Mouse (Mus musculus): ENCODE results near the gene Zscan4c. TPM values are rescaled to one million over a fixed set of nuclear protein-coding genes. Genes with fewer than 3 reads are reported as not detected.
"Not testable (repeated sequence)": the region's sequence is repeated elsewhere in the genome, so short reads cannot be mapped to it uniquely, and the experiment has no call there.

Zscan4c gene
- polyA plus RNA-seq (2016; fragmentation: Nextera tagmentation; extraction: Ambion mirVana), result not detected in 2 replicates

GRCm38 (mm10) chr7:11005445-11005844 lies at the start of gene Zscan4c:
Gene Zscan4c (plus strand): TSS chr7:11005745.
- not testable (repeated sequence) for H3K9me3 ChIP-seq (replicated peaks); H3K4me3 ChIP-seq; H3K4me1 ChIP-seq; DNase-seq (ENCODE audit: low spot score); H3K36me3 ChIP-seq; H3K27me3 ChIP-seq (ENCODE audit: low read depth, poor library complexity, severe bottlenecking); H3K27ac ChIP-seq (replicated peaks)
- 82% methylated on average over 4 of the region's 4 CpGs for whole genome bisulfite sequencing

Small RNA genes within 50 kb of the gene (microRNA-seq; reads per million reads assigned to microRNA genes)
- not detected for gene Mir297-1

Other genes with a start within 250 kb of the Zscan4c start
- not detected in 2 replicates for gene Zscan4b, start 100.7 kb upstream of the Zscan4c start, polyA plus RNA-seq (2016; fragmentation: Nextera tagmentation; extraction: Ambion mirVana)
- not detected in 2 replicates for gene Zscan4-ps1, start 63.9 kb downstream of the Zscan4c start, polyA plus RNA-seq (2016; fragmentation: Nextera tagmentation; extraction: Ambion mirVana)
- gene Zscan4d, start 160.4 kb downstream of the Zscan4c start, polyA plus RNA-seq (2016; fragmentation: Nextera tagmentation; extraction: Ambion mirVana), result not detected in 2 replicates